Mouse (Mus musculus): ENCODE measurements at regions not wholly inside any gene's neighbourhood (a gene's known extent, or its start where the extent isn't known, plus 50 kb on each side); places are given as distances from the start of the nearest gene placed in this dataset.

- no peak for DNase-seq
- intact Hi-C loops (cut with DNase I): no loop called here
These were observed 54.6 kb upstream of the Card11 start for GRCm38 (mm10) chr5:141054991-141055390.

GRCm38 (mm10) chr5:141055596-141056343 is 55.4 kb upstream of the Card11 start:
- DNase-seq: no peak
- intact Hi-C loops (cut with DNase I): no loop called here

- DNase-seq: no peak
- intact Hi-C loops (cut with DNase I): no loop called here
These were observed 57.8 kb upstream of the Card11 start for GRCm38 (mm10) chr5:141058141-141058540.

GRCm38 (mm10) chr5:141058863-141059262 is 58.5 kb upstream of the Card11 start:
- no peak for DNase-seq
- intact Hi-C loops (cut with DNase I): no loop called here

- DNase-seq: no peak
- intact Hi-C loops (cut with DNase I): no loop called here
These were observed 61.8 kb upstream of the Card11 start for GRCm38 (mm10) chr5:141062144-141062543.

GRCm38 (mm10) chr5:141067561-141067960 is 67.2 kb upstream of the Card11 start:
- intact Hi-C loops (cut with DNase I): no loop called here
- DNase-seq: no peak

- no peak for DNase-seq
These were observed 74.1 kb upstream of the Card11 start for GRCm38 (mm10) chr5:141074457-141074856.

DNA sequence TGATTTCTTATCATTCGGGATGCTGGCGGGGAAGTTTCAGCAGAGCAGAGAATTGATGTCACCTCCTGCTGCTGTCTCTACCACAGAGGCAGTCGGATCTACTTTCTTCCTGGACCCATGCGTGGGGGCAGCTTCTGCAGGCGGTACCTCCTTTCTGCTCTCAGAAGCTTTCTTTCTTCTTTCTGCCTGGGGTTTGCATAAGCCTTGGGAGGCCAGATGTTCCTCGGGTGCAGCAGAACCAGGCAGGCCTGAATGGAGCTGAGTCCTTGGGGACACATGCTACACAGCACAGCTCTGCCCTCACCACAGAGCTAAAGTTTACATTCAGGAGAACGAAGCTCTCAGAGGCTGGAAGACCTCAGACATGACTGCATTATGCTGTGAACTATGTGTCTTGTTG is 75.8 kb upstream of the Card11 start:
- no peak for DNase-seq
- intact Hi-C loops (cut with DNase I): no loop called here

More at GRCm38 (mm10) chr5:141074457-141074856, 74.1 kb upstream of the Card11 start:
- intact Hi-C loops (cut with DNase I): no loop called here

GRCm38 (mm10) chr5:141076942-141077341 is 76.6 kb upstream of the Card11 start:
- no peak for DNase-seq
- intact Hi-C loops (cut with DNase I): no loop called here

GRCm38 (mm10) chr5:141080896-141081295 is 80.5 kb upstream of the Card11 start:
- intact Hi-C loops (cut with DNase I): no loop called here

GRCm38 (mm10) chr5:141084056-141084730 is 83.8 kb upstream of the Card11 start:
- no peak for DNase-seq
- intact Hi-C loops (cut with DNase I): no loop called here

More at GRCm38 (mm10) chr5:141080896-141081295, 80.5 kb upstream of the Card11 start:
- no peak for DNase-seq

DNA sequence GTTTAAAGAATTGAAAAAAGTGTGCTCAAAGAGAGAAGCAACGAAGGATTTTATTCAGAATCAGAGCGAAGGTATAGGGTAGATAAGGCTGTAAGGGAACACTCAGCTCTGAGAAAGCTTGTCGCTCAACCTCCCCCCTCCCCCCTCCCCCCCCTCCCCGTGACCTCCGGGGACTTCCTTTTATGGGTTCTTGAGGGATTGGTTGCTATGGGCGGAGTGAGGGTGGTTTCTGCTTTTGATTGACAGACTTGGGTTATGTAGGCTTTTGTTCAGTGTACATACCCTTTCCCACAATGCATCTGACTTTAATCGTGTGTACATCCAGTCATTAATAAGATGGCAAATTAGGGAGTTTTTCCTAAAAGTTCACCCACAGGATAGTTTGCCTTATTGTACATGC is 84.4 kb upstream of the Card11 start:
- no peak for DNase-seq
- intact Hi-C loops (cut with DNase I): no loop called here

GRCm38 (mm10) chr5:141091676-141092075 is 91.3 kb upstream of the Card11 start:
- intact Hi-C loops (cut with DNase I): no loop called here
- no peak for DNase-seq

GRCm38 (mm10) chr5:141093641-141094040 is 93.3 kb upstream of the Card11 start:
- intact Hi-C loops (cut with DNase I): no loop called here
- peak; percentile 58 for DNase-seq

GRCm38 (mm10) chr5:141097878-141098277 is 97.5 kb upstream of the Card11 start:
- no peak for DNase-seq
- intact Hi-C loops (cut with DNase I): no loop called here

DNA sequence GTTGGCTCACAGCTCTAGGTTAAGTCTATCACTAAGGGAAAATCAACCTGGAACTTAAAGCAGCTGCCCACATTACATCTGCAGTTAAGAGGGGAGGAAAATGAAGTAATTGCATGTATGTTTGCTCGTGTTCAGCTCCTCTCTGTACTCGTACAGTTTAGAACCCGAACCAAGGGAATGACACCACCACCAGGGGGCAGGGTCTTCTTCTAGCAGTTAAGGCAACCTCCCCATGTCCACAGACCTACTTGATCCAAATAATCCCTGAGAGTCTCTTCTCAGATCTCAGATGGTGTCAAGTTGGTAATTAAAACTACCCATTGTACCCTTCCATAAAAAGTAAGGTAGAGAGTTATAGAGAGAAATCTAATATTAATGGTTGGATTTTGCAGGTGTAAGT is 111.3 kb upstream of the Card11 start:
- DNase-seq: peak; percentile 23
- intact Hi-C loops (cut with DNase I): no loop called here

DNA sequence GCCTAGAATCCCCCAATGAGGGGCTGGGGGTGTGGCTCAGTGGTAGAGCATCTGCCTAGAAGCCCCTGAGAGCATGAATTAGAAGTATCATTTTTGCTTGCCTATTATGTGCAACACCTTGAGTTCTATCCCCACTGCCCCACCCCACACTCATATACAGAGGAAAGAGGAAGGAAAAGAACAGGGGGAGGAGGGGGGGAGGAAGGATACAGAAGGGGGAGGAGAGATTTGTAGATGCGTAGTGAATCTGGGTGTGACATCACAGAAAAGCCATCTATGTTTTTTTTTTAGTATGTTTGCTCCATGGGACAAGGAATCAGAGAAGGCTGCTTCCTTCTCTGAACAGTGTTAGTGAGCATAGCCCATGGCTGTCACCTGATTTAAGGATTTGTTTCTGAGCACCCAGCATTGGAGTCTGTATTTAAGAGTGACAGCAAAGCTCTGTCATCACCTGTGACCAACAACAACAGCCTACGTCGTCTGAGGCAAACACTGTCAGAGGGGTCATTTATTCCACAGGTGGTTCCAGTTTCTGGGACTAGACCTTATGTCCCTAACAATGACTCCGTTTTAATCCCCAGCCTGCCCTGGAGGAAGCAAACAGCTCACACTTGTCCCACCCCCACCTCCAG is 115.0 kb upstream of the Card11 start:
- no peak for DNase-seq
- intact Hi-C loops (cut with DNase I): no loop called here

DNA sequence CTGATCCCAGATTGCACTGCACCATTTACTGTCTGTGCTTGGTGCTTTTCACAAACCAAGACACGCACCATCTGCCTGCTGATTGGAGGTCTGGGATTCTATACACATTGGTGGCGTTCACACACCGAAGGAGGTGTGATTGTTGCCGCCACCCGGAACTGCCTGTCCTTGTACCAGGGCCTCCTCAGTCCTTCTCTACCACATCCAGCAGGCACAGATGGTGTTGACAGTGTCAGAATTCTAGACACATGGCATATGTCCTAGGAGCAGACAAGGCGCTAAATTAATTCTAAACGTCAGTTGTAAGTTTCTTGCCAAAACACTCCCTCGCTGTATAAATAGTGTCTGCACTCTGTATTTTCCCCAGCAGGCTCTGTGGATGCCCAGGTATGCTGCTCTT is 115.6 kb upstream of the Card11 start:
- peak; percentile 10 for DNase-seq
- intact Hi-C loops (cut with DNase I): no loop called here

DNA sequence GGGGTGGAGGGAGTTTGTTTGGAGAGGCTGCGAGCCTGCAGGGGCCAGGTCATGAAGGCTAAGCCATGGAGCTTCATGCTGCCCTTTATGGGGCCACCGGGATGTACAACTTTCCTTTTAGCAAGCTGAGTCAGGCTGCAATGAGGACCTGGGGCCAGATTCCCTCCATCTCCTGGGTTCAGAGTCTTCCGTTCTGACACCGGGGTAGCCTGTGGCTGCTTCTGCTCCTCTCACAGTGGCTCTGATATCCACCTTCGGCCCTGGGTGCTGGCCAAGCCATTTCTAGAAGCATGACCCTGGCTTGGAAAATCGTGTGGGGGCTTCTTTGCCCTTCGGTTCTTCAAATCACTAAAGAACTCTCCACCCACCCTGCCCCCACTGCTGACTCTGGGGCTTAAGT is 115.4 kb upstream of the Sdk1 start:
- no peak for DNase-seq
- intact Hi-C loops (cut with DNase I): no loop called here

DNA sequence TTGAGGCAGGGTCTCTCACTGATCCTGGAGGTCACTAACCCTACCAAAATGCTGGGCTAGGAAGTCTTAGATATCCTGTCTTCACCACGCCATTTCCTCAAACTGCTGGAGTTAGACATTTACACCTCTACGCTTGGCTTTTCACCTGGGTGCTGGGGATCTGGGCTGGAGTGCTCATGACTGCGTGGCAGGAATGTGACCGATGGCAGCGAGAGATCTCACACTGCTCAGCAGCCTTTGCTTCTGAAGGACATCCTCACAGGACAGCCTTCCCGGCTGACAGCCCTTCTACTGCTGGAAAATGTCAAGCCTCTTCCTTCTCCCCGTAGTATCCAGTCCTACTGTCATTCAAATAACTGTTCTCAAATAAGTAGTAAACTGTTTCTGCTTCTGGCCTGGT is 114.8 kb upstream of the Sdk1 start:
- intact Hi-C loops (cut with DNase I): no loop called here

GRCm38 (mm10) chr5:141131036-141131435 is 110.3 kb upstream of the Sdk1 start:
- intact Hi-C loops (cut with DNase I): no loop called here
- DNase-seq: no peak

More for the DNA sequence above, 114.8 kb upstream of the Sdk1 start:
- no peak for DNase-seq

GRCm38 (mm10) chr5:141131906-141132305 is 109.4 kb upstream of the Sdk1 start:
- no peak for DNase-seq
- intact Hi-C loops (cut with DNase I): no loop called here

All from left cerebral cortex, postnatal 4 days (tissue).